Mouse (Mus musculus) gastrocnemius, adult 18-20 months (tissue): ENCODE measurements around the gene Thoc6. TPM values are rescaled to one million over a fixed set of nuclear protein-coding genes. Genes with fewer than 3 reads are reported as not detected.

Experiments
- DNase-seq: peaks from one replicate; pipeline ENCODE4 v3.0.0; 2021; ENCODE audit warnings: low spot score
- total RNA-seq, 2 experiments: library from RNA; stranded (reverse); gene quantifications; 2 replicates each; pipeline ENCODE4 v1.2.3; 2021

The Thoc6 gene
- total RNA-seq, 2 experiments from 2014 or later: 6.9 to 9.9 TPM

GRCm38 (mm10) chr17:23679127-23679835, 5.6 kb upstream of the Thoc6 start, which contains the start of gene Cldn6:
Gene Cldn6, plus strand, starts transcription at chr17:23679249.
- no peak for DNase-seq

- DNase-seq: peak; percentile 85
These were observed 3.6 kb upstream of the Thoc6 start, which contains the start of gene Tnfrsf12a for GRCm38 (mm10) chr17:23677236-23677679. Gene Tnfrsf12a, minus strand, starts transcription at chr17:23677468.

GRCm38 (mm10) chr17:23676473-23677031, 2.9 kb upstream of the Thoc6 start:
- peak; percentile 59 for DNase-seq

GRCm38 (mm10) chr17:23675564-23676281, 2.0 kb upstream of the Thoc6 start:
- peak; percentile 76 for DNase-seq

- DNase-seq: peak; percentile 63
These were observed 1.4 kb upstream of the Thoc6 start for GRCm38 (mm10) chr17:23675127-23675526.

GRCm38 (mm10) chr17:23674271-23674952, 730 bp upstream of the Thoc6 start:
- DNase-seq: peak; percentile 32

- no peak for DNase-seq
These were observed 921 bp downstream of the Thoc6 start for GRCm38 (mm10) chr17:23672761-23673160.

GRCm38 (mm10) chr17:23671519-23671918, 2.2 kb downstream of the Thoc6 start:
- DNase-seq: no peak

GRCm38 (mm10) chr17:23670516-23671074, 3.1 kb downstream of the Thoc6 start:
- peak; percentile 0 for DNase-seq

- DNase-seq: no peak
These were observed 8.2 kb downstream of the Thoc6 start for GRCm38 (mm10) chr17:23665511-23665910.

- no peak for DNase-seq
These were observed 9.1 kb downstream of the Thoc6 start for GRCm38 (mm10) chr17:23664556-23665021.

- no peak for DNase-seq
These were observed 12.2 kb downstream of the Thoc6 start for GRCm38 (mm10) chr17:23661526-23661925.

GRCm38 (mm10) chr17:23660876-23661200, 12.8 kb downstream of the Thoc6 start:
- DNase-seq: no peak

- DNase-seq: peak; percentile 28
These were observed 13.4 kb downstream of the Thoc6 start, which contains the start of gene Bicdl2 for GRCm38 (mm10) chr17:23660117-23660875. Gene Bicdl2, plus strand, starts transcription at chr17:23660506.

- DNase-seq: no peak
These were observed 15.2 kb downstream of the Thoc6 start for GRCm38 (mm10) chr17:23658450-23658849.

- DNase-seq: no peak
These were observed 19.3 kb downstream of the Thoc6 start for GRCm38 (mm10) chr17:23654410-23654809.

GRCm38 (mm10) chr17:23654001-23654400, 19.7 kb downstream of the Thoc6 start:
- DNase-seq: no peak

- DNase-seq: no peak
These were observed 20.4 kb downstream of the Thoc6 start for GRCm38 (mm10) chr17:23653324-23653723.

GRCm38 (mm10) chr17:23651363-23651762, 22.3 kb downstream of the Thoc6 start:
- no peak for DNase-seq

GRCm38 (mm10) chr17:23645894-23646293, 27.8 kb downstream of the Thoc6 start:
- DNase-seq: no peak
